Mouse (Mus musculus): ENCODE measurements around the gene Rita1.
A peak's percentile ranks its signal among the peaks of the same experiment; 100 is the strongest.

Rita1 gene

DNA sequence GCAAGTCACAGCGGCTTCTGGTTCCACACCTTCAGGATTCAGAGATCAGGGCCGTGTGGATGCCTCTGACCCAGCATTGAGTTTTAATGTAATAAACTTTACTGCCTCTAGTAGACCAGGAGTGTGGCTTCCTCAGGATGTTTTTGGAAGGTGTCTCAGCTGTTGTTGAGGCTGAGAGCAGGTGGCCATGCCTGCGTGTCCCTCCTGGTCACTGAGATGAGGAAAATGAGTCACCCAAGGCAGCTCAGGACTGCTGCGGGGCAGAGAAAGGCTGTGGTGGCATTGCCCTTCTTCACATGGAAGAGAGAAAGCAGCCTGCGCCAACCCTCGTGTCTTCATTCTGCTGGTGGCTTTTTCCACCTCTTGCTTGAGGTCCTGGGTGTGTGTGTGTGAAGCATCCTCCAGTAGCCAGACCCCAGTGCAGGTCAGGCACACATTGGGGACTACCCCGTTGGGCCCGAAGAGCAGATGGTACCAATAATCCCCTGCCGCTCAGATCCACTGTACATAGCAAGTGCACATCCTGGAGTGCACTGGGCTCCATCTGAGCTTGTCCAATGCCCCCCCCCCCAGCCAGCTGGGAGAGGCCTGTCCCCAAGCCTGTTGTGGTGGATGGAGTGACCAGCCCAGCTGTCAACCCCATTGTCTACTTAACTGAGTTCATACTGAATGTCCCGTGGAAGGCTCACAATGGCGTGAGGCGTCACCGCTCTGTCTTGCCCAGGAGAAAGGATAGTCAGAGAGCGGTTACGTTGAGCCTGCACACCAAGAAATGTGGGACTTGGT, 15.3 kb upstream of the Rita1 start:
- no peak for DNase-seq (ENCODE audit: extremely low spot score, low spot score)

DNA sequence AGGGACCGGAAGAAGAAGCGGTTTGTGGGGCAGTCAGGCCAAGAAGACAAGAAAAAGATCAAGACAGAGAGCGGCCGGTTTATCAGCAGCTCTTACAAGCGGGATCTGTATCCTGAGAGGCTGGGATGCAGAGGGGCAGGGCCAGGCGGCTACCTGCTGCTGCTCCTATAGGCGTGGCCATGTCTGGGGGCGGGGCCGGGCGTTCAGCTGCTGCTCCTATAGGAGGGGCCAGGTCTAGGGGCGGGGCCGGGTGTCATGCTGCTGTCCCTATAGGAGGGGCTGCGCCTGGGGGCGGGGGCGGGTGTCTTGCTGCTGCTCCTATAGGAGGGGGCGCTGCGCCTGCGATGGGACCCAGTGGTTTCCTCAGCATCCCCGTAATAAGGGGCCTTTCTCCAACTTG, 14.0 kb upstream of the Rita1 start:
- peak; percentile 49 for DNase-seq (ENCODE audit: extremely low spot score, low spot score)

DNA sequence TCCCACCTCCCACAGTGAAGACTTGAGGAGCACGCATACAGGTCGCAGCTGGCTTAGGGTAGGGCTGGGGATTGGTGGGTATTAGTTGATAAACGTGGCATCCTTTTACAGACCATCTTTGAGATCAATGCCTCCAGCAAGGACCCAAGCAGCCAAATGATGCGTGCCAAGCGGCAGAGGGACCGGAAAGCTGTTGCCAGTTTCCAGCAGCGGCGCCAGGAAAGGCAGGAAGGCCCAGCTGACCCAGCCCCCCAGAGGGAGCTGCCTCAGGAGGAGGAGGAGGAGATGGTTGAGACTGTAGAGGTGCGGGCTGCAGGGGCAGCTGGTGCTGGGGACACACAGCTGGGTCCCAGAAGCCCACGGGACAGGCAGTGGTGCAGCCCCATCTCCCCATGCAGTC, 12.0 kb upstream of the Rita1 start:
- DNase-seq (ENCODE audit: extremely low spot score, low spot score) = no peak

DNA sequence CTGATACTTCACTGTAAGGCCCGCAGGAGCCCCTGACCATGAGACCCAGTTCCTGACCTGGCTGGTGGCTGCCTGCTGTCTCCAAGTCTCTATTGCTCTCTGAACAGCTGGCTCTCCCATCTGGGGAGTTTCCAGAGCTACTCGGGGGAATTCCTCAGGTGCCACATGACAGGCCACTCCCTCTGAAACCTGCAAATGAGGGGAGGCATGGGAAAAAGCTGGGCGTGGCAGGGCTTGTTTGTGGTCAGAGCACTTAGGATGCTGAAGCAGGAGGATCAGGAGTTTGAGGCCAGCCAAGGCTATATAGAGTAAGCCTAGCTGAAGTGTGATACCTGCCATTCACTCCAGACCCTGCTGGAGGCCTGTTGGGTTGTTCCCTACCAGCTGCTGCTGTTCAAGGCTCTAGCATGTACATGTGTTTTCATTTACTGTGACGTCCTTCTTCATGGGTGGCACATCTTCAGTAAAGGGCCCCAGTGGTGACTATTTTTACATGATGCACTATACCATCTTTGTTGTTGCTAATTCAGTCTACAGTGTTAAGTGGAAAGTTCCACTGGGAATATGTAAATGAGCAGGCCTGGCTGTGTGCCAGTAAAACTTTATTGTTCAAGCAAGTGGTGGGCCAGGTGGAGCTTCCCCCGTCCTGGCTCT, 9.9 kb upstream of the Rita1 start:
- no peak for DNase-seq (ENCODE audit: extremely low spot score, low spot score)

DNA sequence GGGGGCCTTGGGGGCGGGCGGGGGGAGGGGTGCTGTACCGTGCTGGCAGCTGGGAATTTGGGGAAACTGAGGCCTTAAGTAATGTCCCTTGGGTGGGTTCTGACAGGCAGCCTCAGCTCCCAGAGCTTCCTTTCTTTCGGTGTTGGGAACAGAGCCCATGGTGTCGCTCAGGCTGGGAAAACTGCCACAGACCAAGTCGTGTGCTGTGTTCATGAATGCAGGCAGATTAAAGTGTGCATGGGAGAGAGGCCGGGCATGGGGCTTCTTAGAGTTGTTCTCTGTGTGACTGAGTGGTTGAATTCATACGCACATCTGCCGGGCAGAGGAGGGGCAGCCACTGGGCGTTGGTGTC, 9.4 kb upstream of the Rita1 start:
- no peak for DNase-seq (ENCODE audit: extremely low spot score, low spot score)

DNA sequence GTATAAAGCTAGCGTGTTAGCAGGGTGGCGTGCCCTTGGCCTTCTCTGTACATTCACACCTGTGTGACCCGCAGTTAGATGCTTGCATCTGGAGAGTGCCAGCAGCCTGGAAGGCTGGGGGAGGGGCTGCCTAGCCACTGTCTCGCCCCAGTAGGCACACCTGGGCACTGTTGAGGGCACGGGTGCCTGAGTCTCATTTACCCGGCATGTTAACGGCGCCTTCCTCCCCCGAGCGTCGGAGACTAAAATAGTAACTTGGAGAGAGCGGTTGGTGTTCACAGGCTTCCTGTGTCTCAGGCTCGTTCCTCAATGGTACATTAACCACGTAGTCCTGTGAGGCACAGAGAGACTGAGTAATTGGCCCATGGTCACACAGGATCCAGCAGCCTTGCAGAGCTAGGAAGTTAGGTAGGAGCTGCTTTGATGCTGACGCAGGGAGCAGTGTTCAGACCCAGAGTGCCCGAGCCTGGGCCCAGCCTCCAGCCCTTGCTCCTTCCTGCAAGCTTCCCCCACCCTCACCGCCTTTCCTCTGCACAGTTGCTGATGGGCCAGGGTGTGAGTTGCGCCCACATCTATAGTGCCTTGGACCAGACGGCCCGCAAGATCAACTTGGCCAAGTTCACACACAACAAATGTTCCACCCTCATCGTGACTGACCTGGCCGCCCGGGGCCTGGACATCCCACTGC, 8.8 kb upstream of the Rita1 start:
- DNase-seq (ENCODE audit: extremely low spot score, low spot score) = no peak

DNA sequence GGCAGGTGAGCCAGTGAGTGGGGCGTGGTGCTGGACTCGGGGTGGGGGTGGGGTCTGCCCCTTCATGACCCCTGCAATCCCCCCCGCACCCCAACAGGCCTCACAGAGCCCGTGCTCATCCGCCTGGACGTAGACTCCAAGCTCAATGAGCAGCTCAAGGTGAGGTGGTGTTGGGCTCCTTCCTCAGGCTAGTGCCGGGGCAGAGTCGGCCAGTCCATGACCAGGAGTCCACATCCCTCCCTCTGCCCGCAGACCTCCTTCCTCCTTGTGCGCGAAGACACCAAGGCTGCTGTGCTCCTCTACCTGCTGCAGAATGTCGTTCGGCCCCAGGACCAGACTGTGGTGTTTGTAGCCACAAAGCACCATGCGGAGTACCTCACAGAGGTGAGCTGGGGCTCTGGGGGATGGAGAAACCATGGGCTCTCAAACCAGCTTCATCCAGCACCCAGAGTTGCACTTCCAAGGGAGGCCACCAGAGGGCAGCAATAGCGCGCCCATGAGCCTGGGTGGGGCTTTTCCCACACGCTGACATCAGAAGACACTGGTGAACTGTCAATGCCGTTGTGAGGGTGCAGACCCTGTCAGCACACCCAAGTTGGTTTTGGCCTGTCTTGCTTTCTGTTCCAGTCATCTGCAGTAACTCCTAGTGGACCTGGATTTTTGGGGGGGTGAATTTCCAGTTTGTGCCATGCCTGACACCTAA, 8.1 kb upstream of the Rita1 start:
- DNase-seq (ENCODE audit: extremely low spot score, low spot score) = peak; percentile 88

DNA sequence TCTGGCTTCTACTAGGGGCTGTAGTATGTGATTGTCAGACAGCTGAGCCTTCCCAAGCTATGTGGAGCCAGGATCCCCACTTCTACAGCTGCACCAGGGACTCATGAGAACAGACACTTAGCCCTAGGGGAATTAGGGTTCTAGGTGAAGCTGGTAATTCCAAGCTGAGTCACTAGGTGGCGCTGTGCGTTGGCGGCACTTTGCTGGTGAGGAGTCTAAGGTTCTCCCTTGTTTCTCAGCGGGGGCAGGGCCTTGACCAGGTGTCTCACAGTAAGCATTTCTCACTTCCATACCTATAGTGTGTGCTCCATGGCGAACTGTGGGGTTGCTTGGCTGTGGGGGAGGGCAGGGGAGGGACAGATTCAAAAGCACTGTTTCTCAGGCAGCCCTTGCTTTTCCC, 6.8 kb upstream of the Rita1 start:
- DNase-seq (ENCODE audit: extremely low spot score, low spot score) = peak; percentile 69

DNA sequence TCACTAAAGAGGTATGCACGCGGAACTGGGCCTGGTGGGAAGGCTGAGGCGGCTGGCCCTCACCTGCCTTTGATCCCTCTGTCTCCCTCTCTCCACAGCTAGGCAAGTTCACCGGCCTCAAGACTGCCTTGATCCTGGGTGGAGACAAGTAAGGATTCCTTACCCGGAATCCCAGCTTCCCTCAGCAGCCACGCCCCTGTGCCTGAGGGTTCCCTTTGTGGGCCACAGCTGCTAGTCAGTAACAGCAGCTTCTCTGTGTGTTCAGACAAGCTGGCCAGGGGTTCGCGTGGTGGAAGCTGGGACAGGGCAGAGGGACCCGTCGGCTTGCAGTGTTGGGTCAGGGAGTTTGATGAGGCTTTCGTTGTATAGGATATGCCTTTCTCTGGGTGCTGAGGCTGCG, 6.4 kb upstream of the Rita1 start:
- DNase-seq (ENCODE audit: extremely low spot score, low spot score) = no peak

DNA sequence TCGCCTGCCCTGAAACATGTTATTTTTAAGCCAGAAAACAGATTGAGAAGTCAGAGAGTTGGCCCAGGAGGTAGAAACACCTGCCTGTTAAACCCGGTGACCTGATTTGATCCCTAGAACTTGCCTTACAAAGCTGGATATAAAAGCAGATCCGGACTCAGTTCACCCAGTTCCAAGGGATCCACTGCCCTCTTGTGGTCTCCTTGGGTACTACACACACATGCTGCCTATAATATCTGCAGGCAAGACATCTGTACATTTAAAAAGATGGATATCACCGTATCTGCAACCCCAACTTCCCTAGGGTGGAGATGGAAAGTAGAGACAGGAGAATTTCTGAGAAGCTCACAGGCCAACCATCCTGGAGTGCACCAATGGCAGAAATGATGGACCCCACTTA, 3.5 kb upstream of the Rita1 start:
- no peak for DNase-seq (ENCODE audit: extremely low spot score, low spot score)

DNA sequence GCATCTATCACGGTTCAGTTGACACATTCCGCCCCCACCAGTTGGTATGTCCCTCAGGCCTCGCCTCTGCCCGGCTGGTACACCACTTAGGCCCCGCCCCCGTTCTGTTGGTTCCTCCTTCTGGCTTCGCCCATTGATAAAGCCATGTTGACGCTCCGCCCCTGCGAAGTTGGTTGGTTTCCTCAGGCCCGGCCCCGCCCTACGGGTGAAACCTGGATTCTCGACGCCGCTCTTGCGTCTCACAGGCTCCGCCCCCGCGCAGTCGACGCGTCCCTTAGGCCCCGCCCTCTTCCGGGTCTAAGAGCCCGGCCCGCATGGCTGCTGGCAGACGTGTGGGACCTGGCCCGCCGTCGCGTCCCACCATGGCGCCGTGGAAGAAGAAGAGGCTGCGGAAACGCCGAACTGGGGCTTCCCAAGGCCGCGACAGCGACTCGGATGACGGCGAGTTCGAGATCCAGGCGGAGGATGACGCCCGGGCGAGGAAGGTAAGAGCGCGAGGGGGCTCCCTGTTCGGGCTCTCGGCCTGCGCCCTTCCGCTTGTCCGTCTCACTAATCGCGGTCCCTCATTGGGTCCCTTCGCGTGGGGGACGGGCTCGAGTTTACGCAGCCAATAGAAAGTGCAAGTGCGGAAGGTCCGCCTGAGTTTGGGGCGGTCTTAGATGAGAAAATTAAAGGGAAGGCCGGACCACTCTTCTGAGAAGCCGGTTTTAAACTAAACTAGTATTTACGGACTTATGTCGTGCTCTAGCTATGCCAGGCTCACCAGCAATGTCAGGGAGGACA, 624 bp upstream of the Rita1 start:
- DNase-seq (ENCODE audit: extremely low spot score, low spot score) = peak; percentile 100

DNA sequence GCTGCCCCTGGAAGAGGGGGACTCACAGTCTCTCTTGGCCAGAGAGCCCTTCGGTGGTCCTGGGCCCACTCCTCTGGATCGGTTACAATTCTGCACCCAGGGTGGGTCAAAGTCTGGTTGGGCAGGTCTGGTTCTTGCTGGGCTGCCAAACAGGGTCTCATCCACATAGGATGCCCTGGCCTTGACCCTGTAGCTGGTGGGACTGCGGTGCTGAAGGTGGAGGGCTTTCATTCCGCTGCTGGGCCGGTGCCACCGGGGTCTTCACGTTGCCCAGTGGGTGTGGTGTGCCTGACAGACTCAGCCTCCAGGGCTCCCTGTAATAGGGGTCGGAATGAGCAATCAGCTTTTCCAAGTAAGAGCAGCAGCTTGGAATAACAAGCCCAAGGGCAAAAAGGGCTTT, 973 bp downstream of the Rita1 start:
- DNase-seq (ENCODE audit: extremely low spot score, low spot score) = no peak

DNA sequence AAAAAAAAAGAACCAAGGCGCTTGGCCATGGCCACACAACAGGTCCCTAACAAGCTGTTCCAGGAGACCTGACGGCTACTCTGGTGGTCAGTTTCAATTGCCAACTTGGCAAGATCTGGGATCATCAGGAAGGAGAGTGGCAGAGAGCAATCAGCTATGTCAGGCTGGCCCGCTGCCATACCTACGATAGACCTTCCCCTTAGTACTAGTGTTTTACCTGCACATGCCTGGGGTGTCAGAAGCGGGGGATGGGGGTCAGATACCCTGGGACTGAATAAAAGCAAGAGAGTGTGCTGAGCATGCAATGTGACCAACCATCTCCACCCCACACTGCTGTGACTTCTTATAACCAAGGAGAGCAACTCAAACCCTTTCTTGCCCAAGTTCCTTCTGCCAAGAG, 1.5 kb downstream of the Rita1 start:
- no peak for DNase-seq (ENCODE audit: extremely low spot score, low spot score)

DNA sequence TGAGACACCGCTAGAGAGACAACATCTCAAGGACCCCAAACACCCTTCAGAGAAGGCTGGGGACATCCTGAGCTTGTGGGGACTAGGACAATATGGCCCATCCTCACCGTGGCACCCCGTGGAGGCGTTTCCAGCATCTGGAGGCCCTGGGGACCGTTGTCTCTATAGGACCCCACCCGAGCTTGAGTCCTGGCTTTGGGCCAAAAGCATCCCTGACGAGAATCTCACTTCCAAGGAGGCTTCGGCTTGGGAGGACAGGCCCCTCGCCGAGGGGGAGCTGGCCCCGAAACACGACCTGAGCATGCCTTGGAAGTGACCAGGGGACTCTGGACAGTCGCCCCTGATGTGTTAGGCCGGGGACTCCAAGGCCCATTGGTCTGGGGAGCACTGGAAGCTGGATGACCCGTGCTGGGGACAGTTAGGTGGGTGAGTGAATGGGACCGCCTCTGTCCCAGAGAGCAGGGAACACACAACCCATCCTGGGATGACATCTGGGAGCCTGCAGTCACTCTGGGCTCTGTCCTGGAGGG, 3.1 kb downstream of the Rita1 start:
- no peak for DNase-seq (ENCODE audit: extremely low spot score, low spot score)

DNA sequence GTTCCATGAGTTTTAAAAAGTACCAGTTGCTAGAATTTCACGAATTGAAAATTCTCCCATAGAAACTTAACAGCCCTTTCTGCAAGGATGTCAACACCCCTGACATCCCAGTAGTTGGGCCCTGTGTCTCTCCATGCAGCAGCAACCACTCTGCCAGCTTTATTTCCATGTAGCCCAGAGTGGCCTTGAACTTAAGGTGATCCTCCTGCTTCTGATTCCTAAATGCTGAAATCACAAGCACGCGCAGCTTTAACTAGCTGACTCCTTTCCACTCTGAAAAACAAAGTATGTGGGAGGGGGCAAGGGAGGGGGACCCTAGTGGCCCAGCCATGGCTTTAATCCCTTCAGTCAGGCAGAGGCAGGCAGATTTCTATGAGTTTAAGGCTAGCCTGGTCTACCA, 5.1 kb downstream of the Rita1 start:
- DNase-seq (ENCODE audit: extremely low spot score, low spot score) = no peak

DNA sequence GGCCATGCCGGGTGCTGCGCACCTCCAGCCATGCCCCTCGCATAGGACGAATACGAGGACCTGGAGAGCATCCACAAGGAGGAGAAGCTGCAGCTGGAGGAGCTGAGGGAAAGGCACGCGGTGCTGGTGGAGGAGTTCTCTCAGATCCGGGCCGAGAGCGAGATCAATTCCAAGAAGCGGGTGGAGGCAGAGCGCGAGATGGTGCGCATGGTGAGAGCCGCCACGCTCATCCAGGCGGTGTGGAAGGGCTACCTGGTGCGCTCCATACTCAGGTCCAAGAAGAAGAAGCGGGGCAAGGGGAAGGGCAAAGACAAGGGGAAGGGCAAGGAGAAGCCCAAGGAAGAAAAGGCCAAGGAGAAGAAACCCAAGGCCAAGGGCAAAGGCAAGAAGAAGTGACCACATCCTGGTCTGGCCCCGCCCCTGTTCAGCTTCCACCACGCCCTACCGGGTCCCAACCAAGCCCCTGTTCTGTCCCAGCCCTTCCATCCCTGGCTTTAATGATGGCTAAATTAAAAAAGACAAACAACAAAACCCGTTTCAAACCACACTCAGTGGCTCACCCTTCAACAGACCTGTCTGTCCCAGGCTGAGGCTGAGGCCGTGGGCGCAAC, 5.7 kb downstream of the Rita1 start:
- no peak for DNase-seq (ENCODE audit: extremely low spot score, low spot score)

DNA sequence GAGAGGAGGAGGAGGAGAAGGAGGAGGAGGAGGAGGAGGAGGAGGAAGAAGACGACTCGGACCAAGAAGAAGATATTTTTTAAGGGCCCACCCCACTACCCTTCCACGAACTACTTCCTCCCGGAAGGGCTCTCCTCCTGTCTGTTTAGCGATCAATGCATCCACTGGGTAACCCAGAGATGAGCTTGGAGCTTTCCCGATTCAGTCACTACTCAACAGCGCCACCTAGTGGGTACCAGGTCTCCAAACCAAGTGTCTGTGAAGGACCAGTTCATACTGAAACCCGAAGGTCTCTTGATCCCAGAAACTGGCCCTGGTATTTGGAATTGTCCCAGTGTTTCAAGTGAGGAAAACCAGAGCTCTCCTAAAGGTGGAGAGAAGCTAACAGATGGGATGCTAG, 6.7 kb downstream of the Rita1 start:
- DNase-seq (ENCODE audit: extremely low spot score, low spot score) = peak; percentile 94

DNA sequence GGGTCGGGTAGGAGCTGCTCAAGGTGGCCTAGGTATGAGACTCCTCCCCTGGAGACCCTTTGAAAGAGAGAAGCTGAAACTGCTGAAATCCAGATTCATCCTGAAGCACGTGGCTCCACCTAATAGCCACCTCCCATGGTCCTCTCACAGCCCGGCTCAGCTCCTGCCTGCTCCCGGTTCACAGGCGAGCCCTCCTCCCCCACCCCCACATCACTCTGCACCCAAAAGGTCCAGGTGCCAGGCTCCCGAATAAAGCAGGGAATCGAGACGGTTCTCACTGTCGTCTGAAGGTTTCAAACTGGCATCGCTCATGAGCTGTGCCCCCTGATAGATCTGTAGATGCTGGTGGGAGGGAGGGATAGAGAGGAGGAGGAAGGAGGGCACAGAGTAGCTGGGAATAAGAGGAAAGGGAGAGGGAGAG, 7.1 kb downstream of the Rita1 start:
- no peak for DNase-seq (ENCODE audit: extremely low spot score, low spot score)

DNA sequence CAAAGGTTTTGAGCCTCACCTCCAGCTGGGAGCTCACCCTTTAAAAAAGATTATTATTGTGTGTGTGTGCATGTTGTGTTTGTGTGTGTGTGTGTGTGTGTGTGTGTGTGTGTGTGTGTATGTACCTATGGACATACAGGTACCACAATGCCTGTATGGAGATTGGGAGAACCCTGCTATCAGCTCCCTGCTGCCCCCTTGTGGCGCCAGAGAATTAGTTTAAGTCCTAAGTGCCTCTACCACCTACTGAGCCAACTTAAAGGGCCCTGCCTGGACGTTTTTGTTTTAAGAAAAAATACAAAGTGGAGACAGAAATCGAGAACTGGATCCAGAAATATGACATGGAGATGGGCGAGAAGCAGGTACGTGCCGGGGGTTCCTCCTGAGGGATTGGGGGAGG, 7.5 kb downstream of the Rita1 start:
- peak; percentile 85 for DNase-seq (ENCODE audit: extremely low spot score, low spot score)

DNA sequence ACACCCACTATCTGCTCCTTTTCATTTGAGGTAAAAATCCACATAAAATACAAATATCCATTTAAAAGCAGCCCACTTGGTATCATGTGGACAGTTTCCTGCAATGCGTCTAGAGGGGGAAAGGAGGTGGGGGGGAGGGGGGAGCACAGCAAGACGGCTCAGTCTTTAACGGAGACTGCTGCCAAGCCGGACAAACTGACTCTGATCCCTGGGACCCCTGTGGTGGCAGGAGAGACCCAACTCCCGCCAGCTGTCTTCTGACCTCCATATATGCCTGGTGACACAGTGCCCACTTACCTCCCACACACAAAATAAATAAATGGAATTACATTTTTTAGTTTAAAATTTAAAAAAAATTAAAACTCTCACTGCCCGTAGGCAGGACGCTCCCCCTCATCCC, 8.9 kb downstream of the Rita1 start:
- DNase-seq (ENCODE audit: extremely low spot score, low spot score) = no peak

DNA sequence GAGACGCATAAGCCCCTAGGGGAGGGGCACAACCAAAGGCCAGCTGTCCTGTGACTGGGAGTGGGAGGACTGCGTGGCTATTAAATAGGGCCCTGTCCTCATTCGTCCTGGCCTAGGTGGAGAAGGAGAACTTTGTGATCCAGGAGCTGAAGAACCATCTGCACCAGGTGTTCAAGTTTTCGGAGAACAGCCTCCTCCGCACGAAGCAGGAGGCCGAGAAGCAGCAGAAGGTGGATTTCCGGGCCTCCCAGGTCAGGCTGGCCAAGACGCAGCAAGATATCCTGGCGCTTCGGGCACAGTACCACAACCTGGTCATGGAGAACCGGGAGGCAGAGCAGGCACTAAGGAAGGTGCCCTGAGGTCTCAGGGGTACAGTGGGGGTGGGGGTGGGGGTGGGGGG, 10.2 kb downstream of the Rita1 start:
- DNase-seq (ENCODE audit: extremely low spot score, low spot score) = no peak

Data from neural tube, embryonic 10.5 days (tissue).